In genomic region chr2:165475412-165475811, GRCm38 (mm10) we compare ENCODE assay signal across 16 mouse cellular contexts. TPM values are rescaled to one million over a fixed set of nuclear protein-coding genes. Genes with fewer than 3 reads are reported as not detected.
"Had no signal": no experiment of that assay in that cellular context is flagged by ENCODE, and none has a peak within 500 bp of the region (broad histone marks: within the 10 kb centered on the region; RNA-seq: fewer than 3 reads in every experiment).

No protein-coding gene starts in this region.

- H3K36me3 ChIP-seq: lung, embryonic 15.5 days; midbrain, embryonic 12.5 days; neural tube, embryonic 12.5 days; stomach, embryonic 15.5 days had no signal

- ATAC-seq: lung, postnatal 0 days had no signal

- H3K4me2 ChIP-seq: lung, embryonic 15.5 days; midbrain, embryonic 12.5 days; neural tube, embryonic 12.5 days; stomach, embryonic 15.5 days had no signal

- DNase-seq: lung, adult 2 months; lung, postnatal 14 days; lung, postnatal 36 days; midbrain, embryonic 14.5 days; right cerebral cortex, postnatal 14 days; thymus, adult 2 months; thymus, postnatal 25 days; thymus, postnatal 4 days had no signal

- H3K4me3 ChIP-seq: lung, embryonic 15.5 days; megakaryocyte, embryonic 14.5 days; midbrain, embryonic 12.5 days; neural tube, embryonic 12.5 days; stomach, embryonic 15.5 days had no signal

- H3K4me1 ChIP-seq: megakaryocyte, embryonic 14.5 days; stomach, embryonic 15.5 days had no signal

- H3K9ac ChIP-seq: lung, embryonic 15.5 days; midbrain, embryonic 12.5 days; neural tube, embryonic 12.5 days; stomach, embryonic 15.5 days had no signal

- H3K27ac ChIP-seq: lung, embryonic 15.5 days; macrophage; midbrain, embryonic 12.5 days; neural tube, embryonic 12.5 days; stomach, embryonic 15.5 days; stomach, postnatal 0 days had no signal

- H3K9me3 ChIP-seq: lung, embryonic 15.5 days; midbrain, embryonic 12.5 days; neural tube, embryonic 12.5 days; stomach, embryonic 15.5 days had no signal

RNA-seq across cellular contexts. Expression of gene Slc2a10, which starts 28.2 kb away (rescaled TPM):
- polyA plus RNA-seq: macrophage had no signal
